Mouse (Mus musculus) liver, postnatal 0 days (tissue): ENCODE data around the gene Lamc1. TPM values are rescaled to one million over a fixed set of nuclear protein-coding genes. Genes with fewer than 3 reads are reported as not detected.

Experiments used
- ATAC-seq: fragments of 200-750 bp; cut with Nextera tagmentation; 2 replicates; pipeline ENCODE4 v1.8.0; 2017; ENCODE audit warnings: mild to moderate bottlenecking, moderate library complexity
- DNase-seq: peaks from one replicate; pipeline ENCODE4 v3.0.0-alpha.2; 2016
- H3K27ac ChIP-seq: fragments of 300-500 bp; sonication (generic); 2 replicates; pipeline ENCODE4 v1.5.1; 2014; ENCODE audit warnings: antibody characterized with exemption, moderate library complexity, mild to moderate bottlenecking, low read depth
- H3K27me3 ChIP-seq: fragments of 300-500 bp; sonication (generic); 2 replicates; pipeline ENCODE4 v1.6.1; 2014; ENCODE audit warnings: low read length, control low read depth, mixed read lengths; ENCODE audit not compliant: insufficient read depth
- H3K36me3 ChIP-seq: fragments of 300-500 bp; sonication (generic); replicated peaks from 2 replicates; pipeline ENCODE4 v1.6.1; 2014; ENCODE audit warnings: mild to moderate bottlenecking, control low read depth, low read length, moderate library complexity, mixed read lengths; ENCODE audit not compliant: insufficient read depth
- H3K4me1 ChIP-seq: fragments of 300-500 bp; sonication (generic); 2 replicates; pipeline ENCODE4 v1.6.1; 2014; ENCODE audit warnings: antibody characterized with exemption, mild to moderate bottlenecking, control low read depth; ENCODE audit not compliant: insufficient read depth
- H3K4me2 ChIP-seq: fragments of 300-500 bp; sonication (generic); 2 replicates; pipeline ENCODE4 v1.6.1; 2014; ENCODE audit warnings: low read depth, mild to moderate bottlenecking, low read length, moderate library complexity, mixed read lengths
- H3K4me3 ChIP-seq: fragments of 300-500 bp; sonication (generic); 2 replicates; pipeline ENCODE4 v1.5.1; 2014; ENCODE audit warnings: low read depth, low read length
- H3K9ac ChIP-seq: fragments of 300-500 bp; sonication (generic); replicated peaks from 2 replicates; pipeline ENCODE4 v1.6.1; 2014; ENCODE audit warnings: mild to moderate bottlenecking, moderate library complexity
- H3K9me3 ChIP-seq: fragments of 300-500 bp; sonication (generic); 2 replicates; pipeline ENCODE4 v1.6.1; 2016; ENCODE audit warnings: mild to moderate bottlenecking, control low read depth, low read length, mixed read lengths
- CTCF ChIP-seq: sonication (generic); IDR thresholded peaks from 2 replicates; pipeline ENCODE4 v1.5.1; 2016; ENCODE audit warnings: antibody characterized with exemption, low read depth
- EP300 ChIP-seq: IDR thresholded peaks from 2 replicates; pipeline ENCODE4 v1.6.1; 2016; ENCODE audit warnings: antibody characterized with exemption, low read depth, mild to moderate bottlenecking
- WGBS: fragments of 180-500 bp; shearing (Covaris S2); extraction: QIAGEN DNeasy Blood & Tissue Kit; methylation state at CpG from one replicate; pipeline ENCODE4 v1.1.7; 2014; ENCODE audit not compliant: insufficient replicate concordance; 5-methylcytosine and 5-hydroxymethylcytosine counted together
- polyA plus RNA-seq: library from polyadenylated mRNA; unstranded; fragments of >200 nt; fragmentation: Nextera tagmentation; extraction: Ambion mirVana; gene quantifications from 2 replicates; pipeline ENCODE4 v1.2.1, GENCODE M21; 2015

The Lamc1 gene
- polyA plus RNA-seq, 1 experiment from 2014 or later, result 11.5 TPM

GRCm38 (mm10) chr1:153252540-153253210, 79.9 kb downstream of the Lamc1 start:
- no peak overlapping the region for H3K4me2 ChIP-seq
- peaks cover 9% of the 10 kb centered on the region for H3K4me1 ChIP-seq
- no peak for ATAC-seq
- TF ChIP-seq EP300 (no peak), CTCF (no peak)
- H3K4me3 ChIP-seq, result no peak overlapping the region
- H3K27ac ChIP-seq, result no peak overlapping the region
- no peaks in the 10 kb centered on the region; the same call in 1 of the 2 replicates for H3K9me3 ChIP-seq
- no peak for DNase-seq
- H3K9ac ChIP-seq, result no peak overlapping the region
- WGBS, result 61% methylated on average over 4 of the region's 4 CpGs
- H3K27me3 ChIP-seq, result no peaks in the 10 kb centered on the region
- peaks cover 16% of the 10 kb centered on the region for H3K36me3 ChIP-seq

- DNase-seq (no peak), ATAC-seq (peak; percentile 44; the same call in 1 of the 2 replicates)
- no peak overlapping the region for H3K9ac ChIP-seq
- no peak overlapping the region for H3K4me3 ChIP-seq
- no peaks in the 10 kb centered on the region; the same call in 1 of the 2 replicates for H3K9me3 ChIP-seq
- H3K4me1 ChIP-seq, result peaks cover 9% of the 10 kb centered on the region
- H3K27me3 ChIP-seq, result no peaks in the 10 kb centered on the region
- TF ChIP-seq CTCF (no peak), EP300 (no peak)
- H3K4me2 ChIP-seq, result no peak overlapping the region
- WGBS, result 77% methylated on average over 12 of the region's 12 CpGs
- H3K27ac ChIP-seq, result 0 out of 2 replicates have a peak overlapping the region, but pooled peaks have one; percentile 39
- peaks cover 23% of the 10 kb centered on the region for H3K36me3 ChIP-seq
Observed at GRCm38 (mm10) chr1:153251590-153252206, 80.9 kb downstream of the Lamc1 start.

- no peak overlapping the region for H3K4me3 ChIP-seq
- no peak for TF ChIP-seq CTCF
- no peak for TF ChIP-seq EP300
- ATAC-seq, result no peak
- no peak overlapping the region for H3K9ac ChIP-seq
- no peaks in the 10 kb centered on the region for H3K9me3 ChIP-seq
- H3K36me3 ChIP-seq, result peaks cover 33% of the 10 kb centered on the region
- H3K27me3 ChIP-seq, result no peaks in the 10 kb centered on the region
- WGBS, result 74% methylated on average over 7 of the region's 7 CpGs
- H3K4me1 ChIP-seq, result no peaks in the 10 kb centered on the region
- no peak overlapping the region for H3K27ac ChIP-seq
- DNase-seq, result no peak
- no peak overlapping the region for H3K4me2 ChIP-seq
Observed at GRCm38 (mm10) chr1:153241346-153241745, 91.2 kb downstream of the Lamc1 start.

GRCm38 (mm10) chr1:153235576-153235975, 97.0 kb downstream of the Lamc1 start:
- Histone ChIP-seq H3K9me3 (no peaks in the 10 kb centered on the region), H3K27me3 (no peaks in the 10 kb centered on the region), H3K4me2 (no peak overlapping the region), H3K4me3 (no peak overlapping the region), H3K27ac (no peak overlapping the region), H3K36me3 (peaks cover 20% of the 10 kb centered on the region), H3K9ac (no peak overlapping the region), H3K4me1 (no peaks in the 10 kb centered on the region)
- 79% methylated on average over 4 of the region's 4 CpGs for WGBS
- no peak for TF ChIP-seq CTCF
- TF ChIP-seq EP300, result no peak
- DNase-seq (no peak), ATAC-seq (no peak)

- TF ChIP-seq EP300 (no peak), CTCF (no peak)
- Histone ChIP-seq H3K36me3 (peaks cover 21% of the 10 kb centered on the region), H3K4me2 (no peak overlapping the region), H3K27me3 (no peaks in the 10 kb centered on the region), H3K9ac (no peak overlapping the region), H3K27ac (no peak overlapping the region), H3K4me3 (no peak overlapping the region), H3K4me1 (no peaks in the 10 kb centered on the region), H3K9me3 (no peaks in the 10 kb centered on the region)
- WGBS, result 76% methylated on average over 9 of the region's 9 CpGs
- ATAC-seq, result no peak
- no peak for DNase-seq
Observed at GRCm38 (mm10) chr1:153231681-153232080, 100.9 kb downstream of the Lamc1 start.

GRCm38 (mm10) chr1:153227916-153228315, 104.7 kb downstream of the Lamc1 start:
- WGBS, result 66% methylated on average over 4 of the region's 4 CpGs

More at GRCm38 (mm10) chr1:153227916-153228315, 104.7 kb downstream of the Lamc1 start:
- Histone ChIP-seq H3K27me3 (no peaks in the 10 kb centered on the region), H3K4me1 (no peaks in the 10 kb centered on the region), H3K9me3 (no peaks in the 10 kb centered on the region), H3K9ac (no peak overlapping the region), H3K4me2 (no peak overlapping the region), H3K4me3 (no peak overlapping the region), H3K27ac (no peak overlapping the region), H3K36me3 (peaks cover 31% of the 10 kb centered on the region)
- no peak for ATAC-seq
- no peak for DNase-seq
- no peak for TF ChIP-seq CTCF
- no peak for TF ChIP-seq EP300
